Mouse (Mus musculus): Measurements from ENCODE around the gene Kcnh6. TPM values are rescaled to one million over a fixed set of nuclear protein-coding genes. Genes with fewer than 3 reads are reported as not detected.
"Not testable (repeated sequence)": the region's sequence is repeated elsewhere in the genome, so short reads cannot be mapped to it uniquely, and the experiment has no call there.

Gene Kcnh6
- polyA plus RNA-seq, 1 experiment from 2014 or later, result 0.07 TPM

DNA sequence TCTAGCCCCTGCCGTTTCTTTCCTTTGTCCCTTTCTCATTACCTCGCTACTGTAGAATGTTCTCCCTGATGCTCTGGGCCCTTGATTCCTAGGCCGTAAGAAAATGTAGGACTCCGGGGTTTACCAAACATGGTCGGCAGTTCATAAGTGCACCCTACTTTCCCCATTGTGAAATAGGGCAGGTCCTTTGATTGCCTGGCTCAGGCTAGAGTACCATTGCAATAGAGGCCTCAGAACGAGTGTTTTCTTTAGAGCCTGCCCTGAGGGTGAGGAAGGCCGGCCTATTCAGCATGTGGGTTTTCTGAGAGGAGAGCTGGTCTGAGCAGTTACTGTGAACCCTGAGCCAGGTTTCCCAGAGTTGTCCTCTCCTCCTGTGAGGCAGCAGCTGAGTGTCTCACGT is 50.1 kb downstream of the Kcnh6 start:
- WGBS, result 76% methylated on average over 8 of the region's 8 CpGs
- H3K9ac ChIP-seq (replicated peaks; ENCODE audit: low read depth, low read length), result no peak overlapping the region
- H3K4me3 ChIP-seq (ENCODE audit: low read depth, low read length), result no peak overlapping the region
- peaks cover 51% of the 10 kb centered on the region for H3K36me3 ChIP-seq (ENCODE audit: control insufficient read depth, insufficient read depth, low read length)
- H3K27me3 ChIP-seq (ENCODE audit: control insufficient read depth, insufficient read depth, low read length), result no peaks in the 10 kb centered on the region
- H3K4me2 ChIP-seq (replicated peaks; ENCODE audit: low read depth, low read length), result no peak overlapping the region
- H3K4me1 ChIP-seq (ENCODE audit: control insufficient read depth, insufficient read depth, low read length), result no peaks in the 10 kb centered on the region
- no peak for ATAC-seq (ENCODE audit: insufficient number of reproducible peaks, insufficient read depth, low FRiP score, low read depth)
- no peaks in the 10 kb centered on the region for H3K9me3 ChIP-seq (ENCODE audit: control insufficient read depth, low read depth, low read length)
- no peak overlapping the region for H3K27ac ChIP-seq (ENCODE audit: low read length)

DNA sequence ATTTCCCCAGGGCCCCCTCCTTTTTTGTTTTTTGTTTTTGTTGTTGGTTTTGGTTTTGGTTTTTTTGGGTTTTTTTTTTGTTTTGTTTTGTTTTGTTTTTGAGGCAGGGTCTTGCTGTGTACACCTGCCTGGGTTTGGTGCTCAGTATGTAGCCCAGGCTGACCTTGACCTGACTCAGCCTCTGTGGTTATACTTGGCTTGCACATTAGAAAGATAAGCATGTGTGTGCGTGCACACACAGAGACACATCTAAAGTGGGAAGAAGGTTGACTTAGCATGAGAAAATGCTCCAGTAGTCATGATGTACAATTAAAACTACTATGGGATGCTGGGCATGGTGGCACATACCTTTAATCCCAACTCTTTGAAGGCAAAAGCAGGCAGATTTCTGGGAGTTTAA is 52.6 kb downstream of the Kcnh6 start:
- Histone ChIP-seq H3K9ac (replicated peaks; ENCODE audit: low read depth, low read length) (no peak overlapping the region), H3K36me3 (ENCODE audit: control insufficient read depth, insufficient read depth, low read length) (peaks cover 26% of the 10 kb centered on the region), H3K27ac (ENCODE audit: low read length) (no peak overlapping the region), H3K4me3 (ENCODE audit: low read depth, low read length) (no peak overlapping the region), H3K4me1 (ENCODE audit: control insufficient read depth, insufficient read depth, low read length) (no peaks in the 10 kb centered on the region), H3K9me3 (ENCODE audit: control insufficient read depth, low read depth, low read length) (no peaks in the 10 kb centered on the region), H3K4me2 (replicated peaks; ENCODE audit: low read depth, low read length) (no peak overlapping the region), H3K27me3 (ENCODE audit: control insufficient read depth, insufficient read depth, low read length) (no peaks in the 10 kb centered on the region)
- no peak for ATAC-seq (ENCODE audit: insufficient number of reproducible peaks, insufficient read depth, low FRiP score, low read depth)
- WGBS, result 77% methylated on average over 1 of the region's 1 CpGs

DNA sequence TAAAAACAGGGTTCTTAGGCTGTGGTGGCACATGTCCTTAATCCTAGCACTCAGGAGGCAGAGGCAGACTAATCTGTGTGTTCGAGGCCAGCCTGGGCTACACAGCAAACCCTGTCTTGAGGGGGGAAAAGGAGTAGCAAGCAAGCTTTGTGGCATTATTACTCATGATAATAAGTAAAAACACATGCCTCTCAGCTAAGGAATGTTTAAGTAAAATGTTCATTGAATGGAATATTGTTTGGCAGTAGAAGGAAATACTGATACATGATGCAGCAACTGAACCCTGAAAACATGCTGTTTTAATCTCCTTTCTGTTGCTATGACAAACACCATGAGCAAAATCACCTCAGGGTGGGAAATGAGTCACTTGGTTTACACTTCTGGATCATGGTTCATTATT is 53.4 kb downstream of the Kcnh6 start:
- Histone ChIP-seq H3K4me1 (ENCODE audit: control insufficient read depth, insufficient read depth, low read length) (no peaks in the 10 kb centered on the region), H3K9me3 (ENCODE audit: control insufficient read depth, low read depth, low read length) (no peaks in the 10 kb centered on the region), H3K4me3 (ENCODE audit: low read depth, low read length) (no peak overlapping the region), H3K36me3 (ENCODE audit: control insufficient read depth, insufficient read depth, low read length) (peaks cover 19% of the 10 kb centered on the region), H3K27ac (ENCODE audit: low read length) (no peak overlapping the region), H3K27me3 (ENCODE audit: control insufficient read depth, insufficient read depth, low read length) (no peaks in the 10 kb centered on the region), H3K9ac (replicated peaks; ENCODE audit: low read depth, low read length) (no peak overlapping the region), H3K4me2 (replicated peaks; ENCODE audit: low read depth, low read length) (no peak overlapping the region)
- ATAC-seq (ENCODE audit: insufficient number of reproducible peaks, insufficient read depth, low FRiP score, low read depth), result no peak
- WGBS, result 89% methylated on average over 1 of the region's 1 CpGs

DNA sequence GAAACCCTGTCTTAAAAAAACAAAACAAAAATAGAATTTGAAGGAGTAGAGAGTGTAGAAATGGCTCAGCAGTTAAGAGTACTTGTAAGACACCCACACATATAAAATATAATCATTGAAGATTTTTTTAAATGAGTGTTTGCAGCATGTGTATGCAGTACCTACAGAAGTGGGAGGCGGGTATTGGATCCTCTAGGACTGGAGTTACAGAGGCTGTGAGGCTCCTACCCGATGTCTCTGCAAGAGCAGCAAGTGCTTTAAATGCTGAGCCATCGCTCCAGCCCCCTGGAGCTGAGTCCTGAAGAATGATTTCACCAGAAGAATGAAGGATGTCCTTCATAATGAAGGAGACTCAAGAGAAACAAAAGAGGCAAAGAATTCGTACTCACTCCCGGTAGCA is 55.8 kb downstream of the Kcnh6 start:
- Histone ChIP-seq H3K4me1 (ENCODE audit: control insufficient read depth, insufficient read depth, low read length) (no peaks in the 10 kb centered on the region), H3K9ac (replicated peaks; ENCODE audit: low read depth, low read length) (no peak overlapping the region), H3K36me3 (ENCODE audit: control insufficient read depth, insufficient read depth, low read length) (0 out of 2 replicates have a peak, but pooled peaks cover 2% of the 10 kb centered on the region), H3K27ac (ENCODE audit: low read length) (no peak overlapping the region), H3K9me3 (ENCODE audit: control insufficient read depth, low read depth, low read length) (no peaks in the 10 kb centered on the region), H3K4me2 (replicated peaks; ENCODE audit: low read depth, low read length) (no peak overlapping the region), H3K27me3 (ENCODE audit: control insufficient read depth, insufficient read depth, low read length) (no peaks in the 10 kb centered on the region), H3K4me3 (ENCODE audit: low read depth, low read length) (no peak overlapping the region)
- no peak for ATAC-seq (ENCODE audit: insufficient number of reproducible peaks, insufficient read depth, low FRiP score, low read depth)
- 81% methylated on average over 5 of the region's 5 CpGs for WGBS

DNA sequence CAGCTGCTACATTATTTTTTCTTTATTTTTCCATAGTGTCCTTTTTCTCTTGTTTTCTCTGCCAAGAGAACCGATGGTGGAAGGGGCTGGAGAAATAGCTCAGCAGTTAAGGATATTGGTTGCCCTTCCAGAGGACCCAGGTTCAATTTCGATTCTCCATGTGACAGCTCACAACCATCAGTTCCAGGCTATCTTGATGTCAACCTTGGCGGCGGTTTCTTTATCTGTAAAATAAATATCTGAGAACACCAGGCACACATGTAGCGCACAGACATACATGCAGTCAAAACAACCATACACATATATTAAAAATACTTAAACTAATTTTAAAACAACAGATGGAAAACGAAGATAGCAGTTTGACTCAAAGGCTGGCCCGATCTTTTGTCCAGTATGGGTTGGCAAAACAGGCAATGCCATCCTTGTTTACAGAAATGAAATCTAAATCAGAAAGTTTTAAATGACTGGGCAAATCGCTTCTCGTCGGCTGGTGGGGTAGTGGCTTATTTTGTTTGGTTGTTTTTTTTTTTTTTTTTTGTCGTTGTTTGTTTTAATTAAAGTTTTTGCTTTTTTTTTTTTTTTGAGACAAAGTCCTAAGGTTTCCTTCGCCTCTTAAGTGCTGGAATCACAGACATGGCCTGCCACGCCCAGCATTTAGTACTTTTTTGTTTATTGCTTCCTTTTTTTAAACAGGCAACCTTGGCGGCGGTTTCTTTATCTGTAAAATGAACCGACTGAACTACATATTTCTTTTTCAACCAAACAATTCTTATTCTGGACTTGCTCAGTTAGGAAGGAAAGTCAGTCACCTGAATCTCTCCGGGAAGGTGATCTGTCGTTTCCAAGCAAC is 57.4 kb downstream of the Kcnh6 start:
- no peak for ATAC-seq (ENCODE audit: insufficient number of reproducible peaks, insufficient read depth, low FRiP score, low read depth)
- H3K27ac ChIP-seq (ENCODE audit: low read length), result no peak overlapping the region; the same call in 1 of the 2 replicates

DNA sequence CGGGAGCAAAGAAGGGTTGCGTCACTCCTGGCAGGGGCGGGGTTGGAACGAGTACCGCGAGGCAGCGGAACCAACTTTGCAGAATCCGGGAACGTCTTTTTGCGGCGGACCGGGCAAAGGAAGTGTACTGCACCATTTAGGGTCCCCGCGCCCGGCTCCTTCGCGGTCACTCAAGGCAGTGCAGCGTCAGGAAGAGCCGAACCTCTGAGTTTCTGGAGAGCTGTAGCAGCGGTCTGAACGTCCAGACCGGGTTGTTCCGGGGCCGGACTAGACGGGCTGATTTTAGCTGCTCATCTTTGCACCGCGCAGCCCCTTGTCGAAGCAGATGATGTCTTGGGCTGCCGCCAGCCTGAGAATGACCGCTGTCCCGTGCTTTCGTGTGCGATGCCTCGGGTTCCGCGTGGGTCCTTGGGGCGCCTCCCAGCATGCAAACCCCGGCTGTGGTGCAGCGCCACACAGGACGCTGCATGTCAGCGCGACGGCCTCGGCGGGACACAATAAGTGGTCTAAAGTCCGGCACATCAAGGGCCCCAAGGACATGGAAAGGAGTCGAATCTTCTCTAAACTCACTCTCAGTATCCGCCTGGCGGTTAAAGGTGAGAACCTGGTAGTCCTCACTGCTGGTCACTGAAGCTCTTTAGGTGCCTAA is 58.1 kb downstream of the Kcnh6 start, which contains the start of gene Taco1:
Taco1 (plus strand) TSS at position 139 of the 649 bp plus-strand sequence.
- H3K27ac ChIP-seq (ENCODE audit: low read length), result peak within 1 kb of the TSS; percentile 86
- no peaks in the 10 kb centered on the region for H3K27me3 ChIP-seq (ENCODE audit: control insufficient read depth, insufficient read depth, low read length)
- H3K4me2 ChIP-seq (replicated peaks; ENCODE audit: low read depth, low read length), result peak within 1 kb of the TSS; percentile 90
- H3K9ac ChIP-seq (replicated peaks; ENCODE audit: low read depth, low read length), result peak within 1 kb of the TSS; percentile 82
- ATAC-seq (ENCODE audit: insufficient number of reproducible peaks, insufficient read depth, low FRiP score, low read depth), result peak; percentile 94
- WGBS, result under 1% methylated on average over 49 of the region's 49 CpGs
- H3K4me1 ChIP-seq (ENCODE audit: control insufficient read depth, insufficient read depth, low read length), result no peaks in the 10 kb centered on the region
- H3K4me3 ChIP-seq (ENCODE audit: low read depth, low read length), result peak within 1 kb of the TSS; percentile 79
- H3K36me3 ChIP-seq (ENCODE audit: control insufficient read depth, insufficient read depth, low read length), result no peaks in the 10 kb centered on the region
- H3K9me3 ChIP-seq (ENCODE audit: control insufficient read depth, low read depth, low read length), result no peaks in the 10 kb centered on the region

More for the DNA sequence above, 57.4 kb downstream of the Kcnh6 start:
- WGBS, result 40% methylated on average over 18 of the region's 18 CpGs
- Histone ChIP-seq H3K4me3 (ENCODE audit: low read depth, low read length) (peak overlapping the region; percentile 79), H3K4me2 (replicated peaks; ENCODE audit: low read depth, low read length) (peak overlapping the region; percentile 90), H3K27me3 (ENCODE audit: control insufficient read depth, insufficient read depth, low read length) (no peaks in the 10 kb centered on the region), H3K9ac (replicated peaks; ENCODE audit: low read depth, low read length) (no peak overlapping the region), H3K36me3 (ENCODE audit: control insufficient read depth, insufficient read depth, low read length) (no peaks in the 10 kb centered on the region), H3K4me1 (ENCODE audit: control insufficient read depth, insufficient read depth, low read length) (no peaks in the 10 kb centered on the region), H3K9me3 (ENCODE audit: control insufficient read depth, low read depth, low read length) (no peaks in the 10 kb centered on the region)

DNA sequence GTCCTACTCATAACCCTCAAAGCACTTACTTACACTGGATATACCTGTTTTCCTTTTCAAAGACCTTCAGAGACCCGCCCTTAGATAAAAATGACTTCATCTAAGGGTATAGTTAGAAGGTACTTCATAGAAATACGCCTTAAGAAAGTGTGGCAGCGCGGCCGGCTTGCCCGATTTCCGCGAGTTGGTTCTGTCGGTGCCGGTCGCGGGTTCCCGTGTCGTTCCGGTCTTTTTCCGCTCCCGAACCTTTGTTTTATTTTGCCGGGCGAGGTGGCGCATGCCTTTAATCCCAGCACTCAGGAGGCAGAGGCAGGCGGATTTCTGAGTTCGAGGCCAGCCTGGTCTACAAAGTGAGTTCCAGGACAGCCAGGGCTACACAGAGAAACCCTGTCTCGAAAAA is 58.7 kb downstream of the Kcnh6 start:
- WGBS, result 13% methylated on average over 23 of the region's 23 CpGs
- ATAC-seq (ENCODE audit: insufficient number of reproducible peaks, insufficient read depth, low FRiP score, low read depth), result not testable (repeated sequence)

DNA sequence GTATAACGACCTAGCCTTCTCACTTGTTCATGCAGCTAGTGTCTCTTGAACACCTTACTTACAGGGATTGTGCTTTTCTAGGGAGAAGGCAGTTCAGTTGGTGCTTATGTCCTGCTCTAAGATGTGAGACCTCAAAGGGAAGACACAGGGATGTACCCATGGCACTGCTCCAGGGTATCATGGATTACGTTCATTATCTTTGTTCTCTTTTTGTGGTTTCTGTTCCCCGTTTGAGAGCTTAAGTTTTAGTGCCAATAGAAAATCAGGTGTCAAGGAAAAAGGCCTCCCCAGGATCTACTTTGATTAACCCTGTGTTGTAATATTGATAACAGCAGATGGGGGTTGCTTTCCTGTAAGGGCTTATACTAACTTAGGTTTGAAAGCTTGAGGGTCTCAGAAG is 65.8 kb downstream of the Kcnh6 start:
- Histone ChIP-seq H3K36me3 (ENCODE audit: control insufficient read depth, insufficient read depth, low read length) (peaks cover 12% of the 10 kb centered on the region), H3K27me3 (ENCODE audit: control insufficient read depth, insufficient read depth, low read length) (no peaks in the 10 kb centered on the region), H3K9me3 (ENCODE audit: control insufficient read depth, low read depth, low read length) (no peaks in the 10 kb centered on the region), H3K4me1 (ENCODE audit: control insufficient read depth, insufficient read depth, low read length) (no peaks in the 10 kb centered on the region), H3K27ac (ENCODE audit: low read length) (no peak overlapping the region), H3K4me3 (ENCODE audit: low read depth, low read length) (no peak overlapping the region), H3K4me2 (replicated peaks; ENCODE audit: low read depth, low read length) (no peak overlapping the region), H3K9ac (replicated peaks; ENCODE audit: low read depth, low read length) (no peak overlapping the region)
- 85% methylated on average over 3 of the region's 3 CpGs for WGBS
- ATAC-seq (ENCODE audit: insufficient number of reproducible peaks, insufficient read depth, low FRiP score, low read depth), result no peak

More for the DNA sequence above, 58.7 kb downstream of the Kcnh6 start:
- not testable (repeated sequence) for H3K27me3 ChIP-seq (ENCODE audit: control insufficient read depth, insufficient read depth, low read length); H3K4me1 ChIP-seq (ENCODE audit: control insufficient read depth, insufficient read depth, low read length); H3K9me3 ChIP-seq (ENCODE audit: control insufficient read depth, low read depth, low read length); H3K36me3 ChIP-seq (ENCODE audit: control insufficient read depth, insufficient read depth, low read length)
- peak overlapping the region; percentile 90 for H3K4me2 ChIP-seq (replicated peaks; ENCODE audit: low read depth, low read length)
- peak overlapping the region; percentile 79 for H3K4me3 ChIP-seq (ENCODE audit: low read depth, low read length)
- peak overlapping the region; percentile 82 for H3K9ac ChIP-seq (replicated peaks; ENCODE audit: low read depth, low read length)
- peak overlapping the region; percentile 86 for H3K27ac ChIP-seq (ENCODE audit: low read length)

Data from stomach, embryonic 14.5 days (tissue).